Mouse (Mus musculus): Measurements from ENCODE around the gene Eif2a. TPM values are rescaled to one million over a fixed set of nuclear protein-coding genes. Genes with fewer than 3 reads are reported as not detected.

Gene Eif2a
- polyA plus RNA-seq, 1 experiment from 2014 or later, result 43.0 TPM

GRCm38 (mm10) chr3:58504676-58505075 is 20.9 kb upstream of the Eif2a start:
- H3K9ac ChIP-seq, result no peak overlapping the region
- no peak overlapping the region for H3K4me2 ChIP-seq (replicated peaks)
- no peak overlapping the region for H3K27ac ChIP-seq
- DNase-seq (ENCODE audit: low spot score) (no peak), ATAC-seq (ENCODE audit: low FRiP score) (no peak)
- no peaks in the 10 kb centered on the region for H3K4me1 ChIP-seq (replicated peaks; ENCODE audit: control insufficient read depth, insufficient read depth, low read length)
- no peak overlapping the region for H3K4me3 ChIP-seq (replicated peaks; ENCODE audit: low read length)
- no peaks in the 10 kb centered on the region for H3K9me3 ChIP-seq (ENCODE audit: control insufficient read depth, low read length)
- H3K27me3 ChIP-seq (ENCODE audit: control insufficient read depth, insufficient read depth, low read length), result no peaks in the 10 kb centered on the region
- no peaks in the 10 kb centered on the region for H3K36me3 ChIP-seq (replicated peaks; ENCODE audit: control insufficient read depth, insufficient read depth)

GRCm38 (mm10) chr3:58508020-58508750 is 17.4 kb upstream of the Eif2a start:
- Histone ChIP-seq H3K27ac (no peak overlapping the region), H3K4me1 (replicated peaks; ENCODE audit: control insufficient read depth, insufficient read depth, low read length) (no peaks in the 10 kb centered on the region), H3K4me3 (replicated peaks; ENCODE audit: low read length) (no peak overlapping the region), H3K27me3 (ENCODE audit: control insufficient read depth, insufficient read depth, low read length) (no peaks in the 10 kb centered on the region), H3K4me2 (replicated peaks) (no peak overlapping the region), H3K36me3 (replicated peaks; ENCODE audit: control insufficient read depth, insufficient read depth) (no peaks in the 10 kb centered on the region), H3K9ac (no peak overlapping the region), H3K9me3 (ENCODE audit: control insufficient read depth, low read length) (no peaks in the 10 kb centered on the region)
- no peak for DNase-seq (ENCODE audit: low spot score)
- ATAC-seq (ENCODE audit: low FRiP score), result no peak
- 91% methylated on average over 7 of the region's 7 CpGs for WGBS

DNA sequence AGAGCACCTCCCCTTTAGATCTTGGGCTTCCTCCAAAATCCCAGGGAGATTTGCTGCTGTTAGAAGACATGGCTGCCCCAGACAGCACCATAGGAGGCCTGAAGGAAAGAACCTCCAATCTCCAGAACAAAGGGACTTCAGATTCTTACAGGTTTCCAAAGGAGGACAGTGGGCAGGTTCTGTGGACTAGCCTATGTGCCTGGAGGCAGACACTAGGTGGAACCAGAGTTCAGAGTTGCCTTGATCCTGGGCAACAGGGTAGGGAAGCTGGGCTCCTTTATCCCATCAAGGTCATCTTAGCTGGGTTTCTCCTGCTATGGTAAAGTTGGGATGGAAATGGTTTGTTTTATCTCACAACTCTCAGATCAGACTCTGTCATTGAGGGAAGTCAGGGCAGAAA is 14.0 kb upstream of the Eif2a start:
- Histone ChIP-seq H3K4me1 (replicated peaks; ENCODE audit: control insufficient read depth, insufficient read depth, low read length) (no peaks in the 10 kb centered on the region), H3K27me3 (ENCODE audit: control insufficient read depth, insufficient read depth, low read length) (no peaks in the 10 kb centered on the region), H3K27ac (no peak overlapping the region), H3K4me3 (replicated peaks; ENCODE audit: low read length) (no peak overlapping the region), H3K4me2 (replicated peaks) (no peak overlapping the region), H3K9me3 (ENCODE audit: control insufficient read depth, low read length) (no peaks in the 10 kb centered on the region), H3K9ac (no peak overlapping the region), H3K36me3 (replicated peaks; ENCODE audit: control insufficient read depth, insufficient read depth) (no peaks in the 10 kb centered on the region)
- ATAC-seq (ENCODE audit: low FRiP score) (no peak), DNase-seq (ENCODE audit: low spot score) (no peak)

DNA sequence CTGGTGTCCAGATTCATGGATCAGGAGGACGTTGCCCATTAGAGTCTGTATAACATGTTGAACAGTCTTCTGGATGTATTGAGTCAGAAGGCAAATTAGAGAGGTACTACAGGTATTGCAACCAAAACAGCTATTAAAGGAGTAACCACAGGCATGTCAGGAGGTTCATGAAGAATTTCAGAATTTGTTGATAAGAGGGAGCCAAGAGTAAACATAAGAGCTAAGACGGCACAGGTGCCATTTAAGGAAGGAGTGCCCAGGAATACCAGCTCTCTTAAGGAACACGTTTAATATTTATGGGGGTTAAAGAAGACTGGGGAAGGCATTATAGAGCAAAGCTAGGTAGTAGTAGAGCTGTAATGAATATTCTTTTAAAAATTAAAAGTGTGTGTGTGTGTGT is 12.9 kb upstream of the Eif2a start:
- no peak for DNase-seq (ENCODE audit: low spot score)
- H3K4me3 ChIP-seq (replicated peaks; ENCODE audit: low read length), result no peak overlapping the region
- H3K4me1 ChIP-seq (replicated peaks; ENCODE audit: control insufficient read depth, insufficient read depth, low read length), result no peaks in the 10 kb centered on the region
- H3K4me2 ChIP-seq (replicated peaks), result no peak overlapping the region
- no peak for ATAC-seq (ENCODE audit: low FRiP score)
- WGBS, result 84% methylated on average over 3 of the region's 3 CpGs
- H3K36me3 ChIP-seq (replicated peaks; ENCODE audit: control insufficient read depth, insufficient read depth), result no peaks in the 10 kb centered on the region
- no peaks in the 10 kb centered on the region for H3K9me3 ChIP-seq (ENCODE audit: control insufficient read depth, low read length)
- H3K27me3 ChIP-seq (ENCODE audit: control insufficient read depth, insufficient read depth, low read length), result no peaks in the 10 kb centered on the region
- H3K9ac ChIP-seq, result no peak overlapping the region
- H3K27ac ChIP-seq, result no peak overlapping the region

DNA sequence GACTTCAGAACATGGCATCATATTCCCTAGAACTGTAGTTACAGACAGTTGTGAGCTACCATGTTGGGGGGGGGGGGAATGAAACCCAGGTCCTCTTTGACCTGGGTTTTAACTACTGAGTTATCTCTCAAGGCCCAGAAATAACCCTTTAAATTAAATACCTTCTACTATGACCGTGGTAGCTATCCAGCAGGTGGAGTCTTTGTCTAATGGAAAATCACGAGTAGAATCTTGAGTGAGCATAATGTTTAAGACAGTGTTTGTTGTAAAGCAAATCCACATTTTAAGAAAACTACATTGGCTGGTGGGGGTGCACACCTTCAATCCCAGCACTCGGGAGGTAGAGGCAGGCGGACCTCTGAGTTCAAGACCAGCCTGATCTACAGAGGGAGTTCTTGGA is 12.1 kb upstream of the Eif2a start:
- H3K27me3 ChIP-seq (ENCODE audit: control insufficient read depth, insufficient read depth, low read length), result no peaks in the 10 kb centered on the region
- H3K9me3 ChIP-seq (ENCODE audit: control insufficient read depth, low read length), result no peaks in the 10 kb centered on the region
- H3K4me2 ChIP-seq (replicated peaks), result no peak overlapping the region
- H3K36me3 ChIP-seq (replicated peaks; ENCODE audit: control insufficient read depth, insufficient read depth), result no peaks in the 10 kb centered on the region
- H3K4me1 ChIP-seq (replicated peaks; ENCODE audit: control insufficient read depth, insufficient read depth, low read length), result no peaks in the 10 kb centered on the region
- WGBS, result 92% methylated on average over 4 of the region's 4 CpGs
- H3K4me3 ChIP-seq (replicated peaks; ENCODE audit: low read length), result no peak overlapping the region
- H3K27ac ChIP-seq, result no peak overlapping the region
- no peak overlapping the region for H3K9ac ChIP-seq
- no peak for ATAC-seq (ENCODE audit: low FRiP score)
- DNase-seq (ENCODE audit: low spot score), result no peak

DNA sequence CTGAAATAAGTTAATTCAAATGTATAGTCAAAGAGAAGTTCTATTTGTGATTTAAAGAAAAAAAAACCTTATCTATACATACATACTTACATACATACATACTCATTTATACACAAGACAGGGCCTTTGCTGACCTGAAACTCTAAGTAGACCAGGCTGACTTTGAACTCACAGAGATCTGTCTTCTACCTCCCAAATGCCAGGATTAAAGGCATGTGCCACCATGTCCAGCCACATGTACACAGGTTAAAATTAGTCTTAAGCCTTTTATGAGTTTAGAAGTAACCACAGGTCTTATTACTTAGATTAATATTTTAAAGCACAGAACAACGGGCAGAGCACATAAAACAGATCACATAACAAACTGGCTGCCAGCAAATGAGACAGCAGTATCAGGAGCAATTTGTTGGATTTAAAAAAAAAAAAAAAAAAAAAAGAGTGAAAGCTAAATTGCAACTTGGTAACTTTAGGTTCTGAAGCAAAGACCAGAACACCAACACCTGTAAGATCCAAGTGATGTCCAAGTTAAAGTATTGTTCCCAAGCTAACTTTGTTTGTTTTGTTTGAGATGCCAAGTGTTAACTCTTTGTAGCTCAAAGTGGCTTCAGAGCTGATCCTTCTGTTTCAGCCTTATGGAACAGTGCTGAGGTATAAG is 9.5 kb upstream of the Eif2a start:
- 87% methylated on average over 1 of the region's 1 CpGs for WGBS

DNA sequence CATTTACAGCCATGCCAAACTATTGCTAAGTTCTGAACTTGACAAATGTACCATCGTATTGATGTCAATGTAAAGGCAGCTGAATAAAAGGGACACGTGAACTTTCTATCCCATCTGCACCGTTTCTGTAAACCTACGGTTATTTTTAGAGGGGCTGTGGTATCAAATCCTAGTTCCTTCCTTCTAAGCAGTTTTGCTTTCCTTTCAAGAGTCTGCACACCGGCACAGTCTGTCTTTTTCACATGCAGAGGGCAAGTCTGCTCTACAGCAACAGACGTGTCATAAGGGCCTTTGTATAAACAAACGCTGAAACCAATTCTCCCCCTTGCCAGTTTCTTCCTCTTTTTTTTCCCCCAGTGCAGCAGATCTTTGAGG is 9.0 kb upstream of the Eif2a start:
- 82% methylated on average over 7 of the region's 7 CpGs for WGBS
- Histone ChIP-seq H3K9me3 (ENCODE audit: control insufficient read depth, low read length) (no peaks in the 10 kb centered on the region), H3K27ac (no peak overlapping the region), H3K36me3 (replicated peaks; ENCODE audit: control insufficient read depth, insufficient read depth) (peaks cover 16% of the 10 kb centered on the region), H3K27me3 (ENCODE audit: control insufficient read depth, insufficient read depth, low read length) (no peaks in the 10 kb centered on the region), H3K9ac (no peak overlapping the region), H3K4me1 (replicated peaks; ENCODE audit: control insufficient read depth, insufficient read depth, low read length) (no peaks in the 10 kb centered on the region), H3K4me2 (replicated peaks) (no peak overlapping the region), H3K4me3 (replicated peaks; ENCODE audit: low read length) (no peak overlapping the region)
- ATAC-seq (ENCODE audit: low FRiP score), result no peak
- DNase-seq (ENCODE audit: low spot score), result no peak

More for the DNA sequence above, 9.5 kb upstream of the Eif2a start:
- DNase-seq (ENCODE audit: low spot score), result no peak
- Histone ChIP-seq H3K27ac (no peak overlapping the region), H3K9me3 (ENCODE audit: control insufficient read depth, low read length) (no peaks in the 10 kb centered on the region), H3K36me3 (replicated peaks; ENCODE audit: control insufficient read depth, insufficient read depth) (peaks cover 11% of the 10 kb centered on the region; the same call in 1 of the 2 replicates), H3K4me1 (replicated peaks; ENCODE audit: control insufficient read depth, insufficient read depth, low read length) (no peaks in the 10 kb centered on the region), H3K4me2 (replicated peaks) (no peak overlapping the region), H3K9ac (no peak overlapping the region), H3K4me3 (replicated peaks; ENCODE audit: low read length) (no peak overlapping the region), H3K27me3 (ENCODE audit: control insufficient read depth, insufficient read depth, low read length) (no peaks in the 10 kb centered on the region)
- no peak for ATAC-seq (ENCODE audit: low FRiP score)

DNA sequence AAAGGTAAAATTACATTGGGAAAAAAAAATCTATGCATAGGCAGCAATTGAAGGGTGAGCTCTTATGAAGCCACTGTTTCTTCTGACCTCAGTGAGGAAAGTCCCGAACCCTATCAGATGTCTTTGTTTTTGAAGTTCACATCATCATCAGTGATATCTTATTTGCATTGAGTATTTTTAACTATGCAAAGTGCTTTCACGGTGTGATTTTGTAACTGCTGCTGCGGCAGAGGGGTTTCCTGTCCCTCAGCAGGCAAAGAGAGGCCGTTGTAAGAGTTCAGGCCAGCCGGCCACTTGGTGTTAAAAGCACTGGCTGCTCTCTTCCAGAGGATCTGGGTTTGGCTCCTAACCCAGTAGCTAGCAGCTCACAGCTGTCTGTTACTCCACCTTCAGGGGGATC is 8.4 kb upstream of the Eif2a start:
- peaks cover 19% of the 10 kb centered on the region for H3K36me3 ChIP-seq (replicated peaks; ENCODE audit: control insufficient read depth, insufficient read depth)
- WGBS, result 81% methylated on average over 5 of the region's 5 CpGs
- H3K27ac ChIP-seq, result no peak overlapping the region
- H3K4me1 ChIP-seq (replicated peaks; ENCODE audit: control insufficient read depth, insufficient read depth, low read length), result no peaks in the 10 kb centered on the region
- H3K9me3 ChIP-seq (ENCODE audit: control insufficient read depth, low read length), result no peaks in the 10 kb centered on the region
- DNase-seq (ENCODE audit: low spot score) (no peak), ATAC-seq (ENCODE audit: low FRiP score) (no peak)
- no peaks in the 10 kb centered on the region for H3K27me3 ChIP-seq (ENCODE audit: control insufficient read depth, insufficient read depth, low read length)
- H3K4me2 ChIP-seq (replicated peaks), result no peak overlapping the region
- no peak overlapping the region for H3K4me3 ChIP-seq (replicated peaks; ENCODE audit: low read length)
- H3K9ac ChIP-seq, result no peak overlapping the region

DNA sequence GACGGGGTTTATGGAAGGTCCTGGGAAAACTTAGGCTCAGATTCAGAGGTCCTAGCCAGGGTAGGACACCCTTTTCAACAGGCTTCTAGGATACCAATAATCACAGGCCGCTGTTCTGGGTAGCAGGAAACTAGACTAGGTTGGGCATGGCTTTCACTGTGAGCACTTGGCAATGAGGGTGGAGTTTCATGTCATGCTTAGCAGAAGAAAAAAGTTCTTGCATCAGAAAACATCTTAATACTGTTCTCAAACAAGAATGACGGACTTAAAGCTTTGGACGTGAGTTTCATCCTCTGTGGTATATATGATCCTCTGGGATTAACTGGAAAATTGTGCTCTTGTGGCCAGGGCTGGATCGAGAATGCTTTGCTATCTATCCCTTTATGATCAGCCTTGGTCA is 7.8 kb upstream of the Eif2a start:
- ATAC-seq (ENCODE audit: low FRiP score), result no peak
- no peaks in the 10 kb centered on the region for H3K4me1 ChIP-seq (replicated peaks; ENCODE audit: control insufficient read depth, insufficient read depth, low read length)
- no peaks in the 10 kb centered on the region for H3K27me3 ChIP-seq (ENCODE audit: control insufficient read depth, insufficient read depth, low read length)
- H3K4me2 ChIP-seq (replicated peaks), result no peak overlapping the region
- no peak overlapping the region for H3K4me3 ChIP-seq (replicated peaks; ENCODE audit: low read length)
- H3K36me3 ChIP-seq (replicated peaks; ENCODE audit: control insufficient read depth, insufficient read depth), result peaks cover 25% of the 10 kb centered on the region
- H3K9me3 ChIP-seq (ENCODE audit: control insufficient read depth, low read length), result no peaks in the 10 kb centered on the region
- DNase-seq (ENCODE audit: low spot score), result no peak
- H3K27ac ChIP-seq, result no peak overlapping the region
- H3K9ac ChIP-seq, result no peak overlapping the region
- 84% methylated on average over 5 of the region's 5 CpGs for WGBS

Measured in hindbrain, embryonic 14.5 days (tissue).